Mouse (Mus musculus) small intestine, adult 2 months (tissue): ENCODE results near the gene Rps6kc1. TPM values are rescaled to one million over a fixed set of nuclear protein-coding genes. Genes with fewer than 3 reads are reported as not detected.

Experiments used
- H3K27ac ChIP-seq: fragments of 200-500 bp; 2 replicates; pipeline ENCODE4 v1.5.1; 2012; ENCODE audit warnings: low read depth, low read length, control low read depth, inconsistent platforms; ENCODE audit not compliant: insufficient read depth
- H3K27me3 ChIP-seq: fragments of 200-500 bp; 2 replicates; pipeline ENCODE4 v1.6.1; 2012; ENCODE audit warnings: mild to moderate bottlenecking, moderate library complexity, low read length, inconsistent platforms; ENCODE audit not compliant: control insufficient read depth, insufficient read depth
- H3K36me3 ChIP-seq: fragments of 200-500 bp; 2 replicates; pipeline ENCODE4 v1.6.1; 2012; ENCODE audit warnings: mild to moderate bottlenecking, low read length, control low read depth, inconsistent platforms; ENCODE audit not compliant: control insufficient read depth, insufficient read depth
- H3K4me1 ChIP-seq: fragments of 200-500 bp; 2 replicates; pipeline ENCODE4 v1.6.1; 2012; ENCODE audit warnings: low read length, inconsistent platforms, mixed read lengths; ENCODE audit not compliant: control insufficient read depth, insufficient read depth, insufficient read length
- H3K4me3 ChIP-seq: fragments of 200-500 bp; 2 replicates; pipeline ENCODE4 v1.5.1; 2012; ENCODE audit warnings: low read depth, mild to moderate bottlenecking, control low read depth, inconsistent platforms, low read length, moderate library complexity
- CTCF ChIP-seq: fragments of 200-500 bp; IDR thresholded peaks from 2 replicates; pipeline ENCODE4 v1.5.1; 2012; ENCODE audit warnings: low read depth, mild to moderate bottlenecking, control low read depth, inconsistent platforms, low read length, moderate library complexity, mixed read lengths; ENCODE audit not compliant: insufficient replicate concordance, insufficient read length; ENCODE audit errors: extremely low read depth
- POLR2A ChIP-seq: fragments of 200-500 bp; IDR thresholded peaks from 2 replicates; pipeline ENCODE4 v1.6.1; 2012; ENCODE audit warnings: low read depth, mild to moderate bottlenecking, control low read depth, inconsistent platforms, low read length, moderate library complexity
- WGBS: fragments of 180-500 bp; shearing (Covaris S2); methylation state at CpG from one replicate; pipeline ENCODE4 v1.1.7; 2018; 5-methylcytosine and 5-hydroxymethylcytosine counted together
- polyA plus RNA-seq: library from polyadenylated mRNA; depleted of rRNA; stranded (reverse); fragments of >200 nt; gene quantifications from 2 replicates; pipeline ENCODE4 v1.2.3, GENCODE M21; 2012

The Rps6kc1 gene
- polyA plus RNA-seq, 1 experiment = 7.1 TPM

- no peak for TF ChIP-seq CTCF
- no peak for TF ChIP-seq POLR2A
- Histone ChIP-seq H3K36me3 (peaks cover 13% of the 10 kb centered on the region), H3K4me3 (no peak overlapping the region), H3K4me1 (no peaks in the 10 kb centered on the region), H3K27ac (no peak overlapping the region), H3K27me3 (no peaks in the 10 kb centered on the region)
- WGBS = 92% methylated on average over 4 of the region's 4 CpGs
Measured at GRCm38 (mm10) chr1:190823745-190824144, 87.8 kb downstream of the Rps6kc1 start.

- Histone ChIP-seq H3K36me3 (peaks cover 11% of the 10 kb centered on the region; the same call in 1 of the 2 replicates), H3K27ac (no peak overlapping the region), H3K4me1 (no peaks in the 10 kb centered on the region), H3K27me3 (no peaks in the 10 kb centered on the region), H3K4me3 (no peak overlapping the region)
- TF ChIP-seq POLR2A (no peak), CTCF (no peak)
- 90% methylated on average over 11 of the region's 11 CpGs for WGBS
Measured at GRCm38 (mm10) chr1:190816141-190816540, 95.4 kb downstream of the Rps6kc1 start.

GRCm38 (mm10) chr1:190810408-190810807 is 101.2 kb downstream of the Rps6kc1 start:
- Histone ChIP-seq H3K27me3 (no peaks in the 10 kb centered on the region), H3K36me3 (peaks cover 11% of the 10 kb centered on the region; the same call in 1 of the 2 replicates), H3K4me1 (no peaks in the 10 kb centered on the region), H3K27ac (no peak overlapping the region), H3K4me3 (no peak overlapping the region)
- 59% methylated on average over 6 of the region's 6 CpGs for WGBS
- TF ChIP-seq POLR2A = no peak

DNA sequence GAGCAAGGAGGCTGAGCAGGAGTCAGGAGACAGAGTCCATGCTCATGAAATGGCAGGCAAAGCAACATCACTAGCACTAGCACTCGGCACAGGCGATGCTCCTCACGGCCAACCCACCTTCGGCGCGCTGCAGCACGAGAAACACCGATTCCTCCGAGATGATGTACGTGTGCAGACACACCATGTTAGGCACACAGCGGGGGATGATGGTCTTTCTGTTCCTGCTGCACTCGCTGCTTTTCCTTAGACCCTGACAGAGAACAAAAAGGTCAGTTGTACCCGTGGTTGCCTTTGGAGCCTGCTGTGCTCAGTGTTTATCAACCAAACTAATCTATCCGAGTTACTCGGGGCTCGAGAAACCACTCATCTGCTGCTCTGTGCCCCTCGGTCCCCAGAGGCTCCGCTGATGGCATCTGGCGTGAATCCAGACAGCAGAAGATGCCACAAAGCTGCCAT is 102.8 kb downstream of the Rps6kc1 start:
- Histone ChIP-seq H3K27ac (no peak overlapping the region), H3K27me3 (no peaks in the 10 kb centered on the region), H3K36me3 (peaks cover 11% of the 10 kb centered on the region; the same call in 1 of the 2 replicates), H3K4me3 (no peak overlapping the region), H3K4me1 (no peaks in the 10 kb centered on the region)
- TF ChIP-seq POLR2A (no peak), CTCF (no peak)
- 86% methylated on average over 19 of the region's 19 CpGs for WGBS

GRCm38 (mm10) chr1:190806817-190807216 is 104.8 kb downstream of the Rps6kc1 start:
- no peaks in the 10 kb centered on the region for H3K4me1 ChIP-seq
- H3K36me3 ChIP-seq = peaks cover 13% of the 10 kb centered on the region; the same call in 1 of the 2 replicates
- H3K27me3 ChIP-seq = no peaks in the 10 kb centered on the region
- H3K4me3 ChIP-seq = no peak overlapping the region
- TF ChIP-seq POLR2A (no peak), CTCF (no peak)
- WGBS = 89% methylated on average over 8 of the region's 8 CpGs
- H3K27ac ChIP-seq = no peak overlapping the region

- no peak overlapping the region for H3K4me3 ChIP-seq
- no peaks in the 10 kb centered on the region; the same call in 1 of the 2 replicates for H3K4me1 ChIP-seq
- H3K36me3 ChIP-seq = peaks cover 27% of the 10 kb centered on the region
- H3K27me3 ChIP-seq = no peaks in the 10 kb centered on the region
- TF ChIP-seq POLR2A (no peak), CTCF (no peak)
- 95% methylated on average over 11 of the region's 11 CpGs for WGBS
- H3K27ac ChIP-seq = no peak overlapping the region
Measured at GRCm38 (mm10) chr1:190798668-190799067, 112.9 kb downstream of the Rps6kc1 start.

- Histone ChIP-seq H3K27ac (no peak overlapping the region), H3K4me3 (no peak overlapping the region)
- WGBS = 32% methylated on average over 11 of the region's 11 CpGs
Measured at GRCm38 (mm10) chr1:190797483-190798058, 114.0 kb downstream of the Rps6kc1 start.

More at GRCm38 (mm10) chr1:190797483-190798058, 114.0 kb downstream of the Rps6kc1 start:
- H3K27me3 ChIP-seq = no peaks in the 10 kb centered on the region
- TF ChIP-seq CTCF = no peak
- TF ChIP-seq POLR2A = no peak
- peaks cover 26% of the 10 kb centered on the region for H3K36me3 ChIP-seq
- H3K4me1 ChIP-seq = no peaks in the 10 kb centered on the region; the same call in 1 of the 2 replicates
